Mouse (Mus musculus) E14TG2a.4 (cell line): ENCODE measurements around the gene Atxn1.
A peak's percentile ranks its signal among the peaks of the same experiment; 100 is the strongest.

Experiments
- H3K27me3 ChIP-seq: 2 replicates; pipeline ENCODE4 v1.6.1; 2014; ENCODE audit warnings: low read length, control low read depth; ENCODE audit not compliant: insufficient read depth
- H3K36me3 ChIP-seq: 2 replicates; pipeline ENCODE4 v1.6.1; 2014; ENCODE audit warnings: low read length, control low read depth; ENCODE audit not compliant: insufficient read depth
- H3K4me1 ChIP-seq: replicated peaks from 2 replicates; pipeline ENCODE4 v1.6.1; 2014; ENCODE audit warnings: low read depth, low read length, control low read depth
- H3K4me3 ChIP-seq: replicated peaks from 2 replicates; pipeline ENCODE4 v1.5.1; 2014; ENCODE audit warnings: mild to moderate bottlenecking, low read length
- H3K9me3 ChIP-seq: 2 replicates; pipeline ENCODE4 v1.6.1; 2014; ENCODE audit warnings: low read length, control low read depth
- CTCF ChIP-seq: conservative IDR thresholded peaks from 2 replicates; pipeline ENCODE4 v1.5.1; 2014; ENCODE audit warnings: low read length
- NANOG ChIP-seq: IDR thresholded peaks from 2 replicates; pipeline ENCODE4 v1.6.1; 2014; ENCODE audit warnings: borderline replicate concordance, low read length, mixed read lengths
- POU5F1 ChIP-seq: IDR thresholded peaks from 2 replicates; pipeline ENCODE4 v1.6.1; 2014; ENCODE audit warnings: low read length, borderline replicate concordance

Gene Atxn1

DNA sequence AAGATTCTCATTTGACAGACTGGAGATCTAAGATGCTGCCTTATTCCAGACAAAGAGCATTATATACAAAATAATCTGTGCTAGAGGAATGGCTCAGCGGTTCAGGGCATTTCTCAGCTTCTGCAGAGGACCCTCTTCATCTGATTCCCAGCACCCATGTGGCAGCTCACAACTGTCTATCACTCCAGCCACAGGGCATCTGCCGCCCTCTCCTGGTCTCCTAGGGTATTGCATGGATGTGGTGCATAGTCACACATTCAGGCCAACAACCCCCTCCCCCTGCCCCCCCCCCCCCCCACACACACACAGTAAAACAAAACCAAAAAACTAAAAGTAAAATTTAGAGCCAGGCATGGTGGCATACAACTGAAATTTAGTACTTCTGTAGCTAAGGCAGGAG is 130.5 kb downstream of the Atxn1 start:
- Histone ChIP-seq H3K36me3 (no peaks in the 10 kb centered on the region), H3K9me3 (no peaks in the 10 kb centered on the region), H3K27me3 (no peaks in the 10 kb centered on the region), H3K4me1 (no peaks in the 10 kb centered on the region), H3K4me3 (no peak overlapping the region)
- TF ChIP-seq NANOG (no peak), CTCF (peak; percentile 23; the same call in 1 of the 2 replicates), POU5F1 (no peak)

- Histone ChIP-seq H3K9me3 (no peaks in the 10 kb centered on the region), H3K36me3 (no peaks in the 10 kb centered on the region), H3K27me3 (no peaks in the 10 kb centered on the region), H3K4me3 (no peak overlapping the region), H3K4me1 (no peaks in the 10 kb centered on the region)
- no peak for TF ChIP-seq POU5F1
- TF ChIP-seq CTCF: no peak
- TF ChIP-seq NANOG: no peak
Observed at GRCm38 (mm10) chr13:45832695-45833350, 132.0 kb downstream of the Atxn1 start.

DNA sequence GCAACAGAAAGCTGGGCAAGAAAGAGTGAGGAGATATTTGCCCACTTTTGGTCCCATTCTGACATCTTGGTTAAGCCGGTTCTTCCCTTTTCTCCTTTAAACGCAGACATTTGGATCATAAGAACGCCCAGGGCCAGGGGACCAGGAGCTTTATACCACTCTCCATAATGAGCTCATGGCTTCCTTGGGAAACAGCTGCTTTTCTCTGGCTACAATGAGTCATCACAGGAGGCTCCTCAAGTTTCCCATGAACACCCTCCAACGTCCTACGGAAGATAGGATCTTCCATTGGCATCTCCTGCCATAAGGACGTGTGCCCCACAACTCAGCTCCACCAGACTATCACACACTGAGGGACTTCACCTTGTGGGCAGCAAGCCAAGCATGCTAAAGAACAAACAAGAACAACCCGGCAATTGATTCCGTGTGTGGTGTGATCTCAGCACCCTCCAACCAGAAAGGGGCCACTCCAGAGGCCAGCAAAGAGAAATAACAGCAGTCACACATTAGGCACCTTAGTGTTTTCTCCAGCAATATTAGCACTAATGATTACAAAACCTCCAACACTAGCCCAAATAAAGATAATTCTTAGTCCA is 135.4 kb downstream of the Atxn1 start:
- Histone ChIP-seq H3K4me1 (no peaks in the 10 kb centered on the region), H3K27me3 (no peaks in the 10 kb centered on the region), H3K4me3 (no peak overlapping the region), H3K9me3 (no peaks in the 10 kb centered on the region), H3K36me3 (no peaks in the 10 kb centered on the region)
- no peak for TF ChIP-seq POU5F1
- no peak for TF ChIP-seq NANOG
- TF ChIP-seq CTCF: no peak

- no peaks in the 10 kb centered on the region for H3K4me1 ChIP-seq
- TF ChIP-seq CTCF: no peak
- TF ChIP-seq POU5F1: no peak
- TF ChIP-seq NANOG: no peak
- no peak overlapping the region for H3K4me3 ChIP-seq
- H3K9me3 ChIP-seq: no peaks in the 10 kb centered on the region
- no peaks in the 10 kb centered on the region for H3K27me3 ChIP-seq
- no peaks in the 10 kb centered on the region for H3K36me3 ChIP-seq
Observed at GRCm38 (mm10) chr13:45828035-45828434, 136.8 kb downstream of the Atxn1 start.

- TF ChIP-seq POU5F1 (no peak), NANOG (no peak), CTCF (no peak)
- Histone ChIP-seq H3K36me3 (no peaks in the 10 kb centered on the region), H3K9me3 (no peaks in the 10 kb centered on the region), H3K27me3 (no peaks in the 10 kb centered on the region), H3K4me3 (no peak overlapping the region), H3K4me1 (no peaks in the 10 kb centered on the region)
Observed at GRCm38 (mm10) chr13:45827619-45828018, 137.2 kb downstream of the Atxn1 start.

- Histone ChIP-seq H3K9me3 (no peaks in the 10 kb centered on the region), H3K36me3 (no peaks in the 10 kb centered on the region), H3K4me1 (no peaks in the 10 kb centered on the region), H3K4me3 (no peak overlapping the region), H3K27me3 (no peaks in the 10 kb centered on the region)
- TF ChIP-seq NANOG: no peak
- TF ChIP-seq CTCF: no peak
- TF ChIP-seq POU5F1: no peak
Observed at GRCm38 (mm10) chr13:45827046-45827596, 137.7 kb downstream of the Atxn1 start.

- no peaks in the 10 kb centered on the region for H3K27me3 ChIP-seq
Observed at GRCm38 (mm10) chr13:45822491-45822829, 142.3 kb downstream of the Atxn1 start.

DNA sequence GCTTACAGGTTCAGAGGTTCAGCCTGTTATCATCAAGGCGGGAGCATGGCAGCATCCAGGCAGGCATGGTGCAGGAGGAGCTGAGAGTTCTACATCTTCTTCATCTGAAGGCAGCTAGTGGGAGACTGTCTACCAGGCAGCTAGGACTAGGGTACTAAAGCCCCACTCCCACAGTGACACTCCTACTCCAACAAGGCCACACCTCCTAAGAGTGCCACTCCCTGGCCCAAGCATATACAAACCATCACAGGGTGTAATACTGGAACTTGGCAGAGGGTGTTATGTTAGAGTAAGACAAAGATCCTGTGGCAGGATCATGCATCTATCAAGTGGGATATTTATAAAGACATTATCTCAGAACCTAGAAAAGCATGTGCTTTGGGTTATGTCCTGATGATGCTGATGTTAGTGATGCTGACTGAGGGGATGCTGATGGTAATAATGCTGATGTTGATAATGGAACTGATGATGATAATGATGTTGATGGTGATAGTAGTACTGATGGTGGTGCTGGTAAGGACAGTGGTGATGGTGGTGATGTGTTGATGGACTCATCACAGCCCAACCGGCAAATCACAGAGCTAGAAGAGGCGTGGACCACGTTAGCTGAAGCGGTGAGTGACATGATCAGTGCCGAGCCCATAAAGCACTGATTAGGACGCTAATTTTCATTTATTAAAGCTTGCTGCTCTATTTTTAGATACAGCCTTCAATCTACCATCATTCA is 142.9 kb downstream of the Atxn1 start:
- H3K4me3 ChIP-seq: no peak overlapping the region
- no peaks in the 10 kb centered on the region for H3K4me1 ChIP-seq
- H3K36me3 ChIP-seq: no peaks in the 10 kb centered on the region
- H3K27me3 ChIP-seq: no peaks in the 10 kb centered on the region
- H3K9me3 ChIP-seq: no peaks in the 10 kb centered on the region
- no peak for TF ChIP-seq NANOG
- no peak for TF ChIP-seq POU5F1
- no peak for TF ChIP-seq CTCF

More at GRCm38 (mm10) chr13:45822491-45822829, 142.3 kb downstream of the Atxn1 start:
- Histone ChIP-seq H3K9me3 (no peaks in the 10 kb centered on the region), H3K4me1 (no peaks in the 10 kb centered on the region), H3K36me3 (no peaks in the 10 kb centered on the region), H3K4me3 (no peak overlapping the region)
- no peak for TF ChIP-seq CTCF
- no peak for TF ChIP-seq NANOG
- no peak for TF ChIP-seq POU5F1
